Mouse (Mus musculus): ENCODE measurements around the gene Cbfa2t3.
A peak's percentile ranks its signal among the peaks of the same experiment; 100 is the strongest.

- TF ChIP-seq EP300 (IDR thresholded peaks at IDR 0.05; ENCODE audit: low read depth) (no peak), CTCF (IDR thresholded peaks at IDR 0.05; ENCODE audit: low read depth) (peak; percentile 93)
Measured at GRCm38 (mm10) chr8:122660022-122660421, 38.9 kb downstream of the Cbfa2t3 start.

All from liver, embryonic 14.5 days (tissue).